Mouse (Mus musculus): ENCODE data around the gene Tjap1.

GRCm38 (mm10) chr17:46283911-46284310 is 1.1 kb upstream of the Tjap1 start:
- TF ChIP-seq CTCF (IDR thresholded peaks at IDR 0.05; ENCODE audit: borderline replicate concordance, control insufficient read depth, extremely low read depth, insufficient read depth, low read length, poor library complexity) (no peak), POLR2A (IDR thresholded peaks at IDR 0.05; ENCODE audit: control insufficient read depth, extremely low read depth, insufficient read depth, low read length, poor library complexity) (no peak)

Data from thymus, adult 2 months (tissue).